Mouse (Mus musculus) lung, adult 2 months (tissue): ENCODE data around the gene Mrpl53. TPM values are rescaled to one million over a fixed set of nuclear protein-coding genes. Genes with fewer than 3 reads are reported as not detected.
A peak's percentile ranks its signal among the peaks of the same experiment; 100 is the strongest.

Experiments used
- DNase-seq: peaks from one replicate; pipeline ENCODE4 v3.0.0; 2022
- H3K4me1 ChIP-seq: fragments of 200-500 bp; 2 replicates; pipeline ENCODE4 v1.6.1; 2011; ENCODE audit warnings: low read length; ENCODE audit not compliant: control insufficient read depth, insufficient read depth
- H3K4me3 ChIP-seq: fragments of 200-500 bp; replicated peaks from 2 replicates; pipeline ENCODE3; 2011; ENCODE audit warnings: low read depth, mild to moderate bottlenecking, control low read depth, low read length; ENCODE audit errors: extremely low read depth
- CTCF ChIP-seq: fragments of 200-500 bp; IDR thresholded peaks from 2 replicates; pipeline ENCODE4 v1.5.1; 2011; ENCODE audit warnings: mild to moderate bottlenecking, low read length, control low read depth; ENCODE audit not compliant: insufficient read depth
- POLR2A ChIP-seq: fragments of 200-500 bp; IDR thresholded peaks from 2 replicates; pipeline ENCODE4 v1.6.1; 2011; ENCODE audit warnings: low read depth, mild to moderate bottlenecking, control low read depth, low read length, borderline replicate concordance; ENCODE audit errors: extremely low read depth
- WGBS: fragments of 180-500 bp; shearing (Covaris S2); methylation state at CpG from one replicate; pipeline ENCODE4 v1.1.7; 2018; 5-methylcytosine and 5-hydroxymethylcytosine counted together
- polyA plus RNA-seq: library from polyadenylated mRNA; depleted of rRNA; stranded (reverse); fragments of >200 nt; gene quantifications from 2 replicates; pipeline ENCODE4 v1.2.3, GENCODE M21; 2012

Gene Mrpl53
- polyA plus RNA-seq, 1 experiment, result 60.3 TPM

DNA sequence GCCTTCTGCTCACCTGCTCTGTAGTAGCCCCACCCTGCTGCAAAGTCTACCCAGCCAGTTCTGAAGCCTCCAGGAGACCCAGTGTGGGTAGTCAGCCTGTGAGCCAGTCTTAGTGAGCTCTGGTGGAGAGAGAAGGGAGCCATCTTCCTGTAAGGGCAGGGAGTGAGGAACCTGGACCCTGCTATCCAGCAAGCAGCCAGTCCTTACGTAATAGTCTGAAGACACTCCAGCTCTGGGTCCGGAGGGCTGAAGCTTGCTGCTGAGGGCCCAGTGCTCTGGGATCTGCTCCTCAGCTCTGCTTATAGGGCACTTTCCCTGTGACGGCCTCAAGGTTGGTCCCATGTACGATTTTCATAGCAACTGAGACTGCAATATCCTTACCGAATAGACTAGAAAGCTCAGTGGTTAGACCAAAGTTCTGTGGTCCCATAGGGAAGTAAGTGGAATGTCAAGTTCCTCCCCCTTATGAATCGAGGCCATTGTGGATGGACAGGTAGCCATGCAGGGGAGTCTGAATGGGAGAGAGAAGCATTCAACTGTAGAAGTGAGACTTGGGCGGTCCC, 26.2 kb downstream of the Mrpl53 start, which contains the start of gene Rtkn:
Gene Rtkn (plus strand): TSS at position 513 of the 563 bp plus-strand sequence.
- peak; percentile 33 for DNase-seq
- Histone ChIP-seq H3K4me3 (peak within 1 kb of the TSS; percentile 62), H3K4me1 (peaks cover 9% of the 10 kb centered on the region)
- TF ChIP-seq POLR2A, result no peak
- no peak for TF ChIP-seq CTCF
- WGBS, result 59% methylated on average over 7 of the region's 7 CpGs

DNA sequence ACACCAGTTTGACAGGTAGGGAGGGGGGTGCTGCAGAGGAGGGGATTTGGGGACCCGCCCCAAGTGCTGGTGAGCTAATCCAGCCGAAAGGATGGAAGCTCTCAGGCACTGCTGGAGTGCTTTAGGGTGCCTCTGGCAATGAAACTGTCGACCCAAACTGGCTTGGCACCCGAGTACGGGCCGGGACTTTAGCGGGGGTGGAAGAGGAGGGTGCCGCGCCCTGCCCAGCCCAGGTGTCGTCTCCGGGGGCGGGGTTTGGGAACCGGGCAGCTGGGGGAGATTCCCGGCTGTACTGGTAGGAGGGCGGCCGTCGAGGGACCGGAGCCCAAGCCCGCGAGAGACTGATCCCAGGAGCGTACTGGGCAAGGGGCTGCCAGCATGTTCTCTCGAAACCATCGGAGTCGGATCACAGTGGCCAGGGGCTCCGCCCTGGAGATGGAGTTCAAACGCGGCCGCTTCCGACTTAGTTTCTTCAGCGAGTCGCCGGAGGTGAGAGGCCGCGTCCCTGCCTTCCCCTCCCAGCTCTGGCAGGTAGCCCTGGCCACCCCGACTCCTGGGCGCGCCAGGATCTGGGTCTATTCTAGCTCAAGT, 26.8 kb downstream of the Mrpl53 start:
- Histone ChIP-seq H3K4me1 (peaks cover 9% of the 10 kb centered on the region), H3K4me3 (peak overlapping the region; percentile 62)
- peak; percentile 72 for DNase-seq
- peak; percentile 67; the same call in 1 of the 2 replicates for TF ChIP-seq POLR2A
- TF ChIP-seq CTCF, result no peak
- 10% methylated on average over 37 of the region's 37 CpGs for WGBS

DNA sequence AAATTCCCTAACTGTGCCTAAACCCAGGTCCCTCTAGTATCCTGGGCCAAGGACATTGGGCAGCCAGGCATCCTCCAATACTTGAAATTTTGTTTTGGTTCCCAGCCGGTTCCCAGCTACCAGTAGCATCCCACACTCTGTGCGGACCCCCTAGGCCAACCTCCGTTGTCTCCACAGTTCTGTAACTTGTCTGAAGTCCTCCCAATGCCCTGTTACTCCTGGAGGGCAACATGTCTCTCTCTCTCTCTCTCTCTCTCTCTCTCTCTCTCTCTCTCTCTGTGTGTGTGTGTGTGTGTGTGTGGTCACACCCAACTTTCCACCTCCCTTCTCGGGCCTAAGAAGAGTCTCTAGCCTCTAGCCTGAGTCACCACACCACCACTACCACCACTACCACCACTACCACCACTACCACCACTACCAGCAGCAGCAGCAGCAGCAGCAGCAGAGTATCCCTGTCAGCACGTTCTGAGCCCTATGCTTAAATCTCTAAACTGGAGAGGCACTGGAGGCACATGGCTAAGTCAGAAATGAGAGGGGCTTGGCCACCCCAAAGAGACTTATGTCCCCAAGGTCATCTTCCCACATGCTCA, 27.5 kb downstream of the Mrpl53 start:
- peaks cover 9% of the 10 kb centered on the region for H3K4me1 ChIP-seq
- DNase-seq, result no peak
- H3K4me3 ChIP-seq, result peak overlapping the region; percentile 62
- no peak for TF ChIP-seq POLR2A
- no peak for TF ChIP-seq CTCF
- 25% methylated on average over 5 of the region's 5 CpGs for WGBS

DNA sequence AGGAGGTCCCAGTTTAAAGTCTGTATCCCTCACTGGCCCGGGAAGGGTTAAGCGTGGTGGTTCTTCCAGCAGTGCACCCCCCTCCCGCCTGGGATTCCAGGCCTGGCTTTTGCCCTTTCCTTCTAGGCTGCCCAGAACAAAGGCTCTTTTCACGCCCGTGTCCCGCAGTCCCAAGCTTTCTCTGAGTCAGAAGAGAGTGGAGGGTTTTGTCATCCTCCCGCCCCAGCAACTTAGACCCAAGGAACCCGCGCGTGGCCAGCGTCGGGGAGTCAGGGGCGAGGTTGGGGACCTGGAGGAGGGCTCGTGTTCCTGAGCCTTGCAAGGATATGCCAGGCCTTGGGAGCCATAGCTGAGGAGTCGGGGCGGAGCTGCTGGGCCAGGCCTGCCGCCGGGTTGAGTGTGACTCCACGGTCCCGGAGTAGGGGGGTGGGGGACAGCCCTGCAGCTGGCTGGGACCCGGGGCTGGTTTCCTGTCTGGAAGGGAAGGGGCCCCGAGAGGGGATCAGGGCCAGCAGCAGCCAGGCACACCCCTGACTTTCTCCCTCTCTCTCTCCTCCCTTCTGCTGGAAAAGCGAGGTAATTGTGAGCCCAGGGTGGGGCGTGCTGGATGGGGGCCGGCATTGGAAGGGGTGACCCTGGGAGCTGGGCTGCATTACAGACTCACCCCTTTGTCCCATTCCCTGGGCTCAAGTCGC, 28.2 kb downstream of the Mrpl53 start:
- under 1% methylated on average over 26 of the region's 26 CpGs for WGBS
- H3K4me1 ChIP-seq, result peaks cover 9% of the 10 kb centered on the region
- peak; percentile 69 for DNase-seq
- H3K4me3 ChIP-seq, result peak overlapping the region; percentile 62
- TF ChIP-seq CTCF, result no peak
- TF ChIP-seq POLR2A, result no peak

DNA sequence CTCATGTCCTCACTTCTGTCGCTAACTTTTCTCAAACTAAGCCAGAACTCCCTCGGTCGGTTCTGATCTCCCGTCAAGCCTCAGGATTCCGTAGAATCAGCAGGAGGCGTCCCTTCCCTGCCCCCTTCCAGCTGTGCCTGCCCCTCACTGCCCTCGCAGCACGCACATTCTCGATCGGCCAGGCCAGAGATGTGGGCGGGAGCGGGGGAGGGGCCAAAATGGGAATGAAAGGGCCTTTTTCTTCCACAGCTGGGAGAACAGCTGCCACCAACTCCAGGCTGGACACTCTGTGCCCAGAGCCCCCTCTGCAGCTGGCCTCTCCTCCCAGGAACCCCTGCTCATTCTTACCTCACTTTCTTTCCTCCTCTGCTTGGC, 28.7 kb downstream of the Mrpl53 start:
- H3K4me3 ChIP-seq, result peak overlapping the region; percentile 62
- peak; percentile 72; the same call in 1 of the 2 replicates for TF ChIP-seq POLR2A
- TF ChIP-seq CTCF, result no peak
- WGBS, result 1% methylated on average over 12 of the region's 12 CpGs
- H3K4me1 ChIP-seq, result peaks cover 9% of the 10 kb centered on the region
- DNase-seq, result peak; percentile 84

DNA sequence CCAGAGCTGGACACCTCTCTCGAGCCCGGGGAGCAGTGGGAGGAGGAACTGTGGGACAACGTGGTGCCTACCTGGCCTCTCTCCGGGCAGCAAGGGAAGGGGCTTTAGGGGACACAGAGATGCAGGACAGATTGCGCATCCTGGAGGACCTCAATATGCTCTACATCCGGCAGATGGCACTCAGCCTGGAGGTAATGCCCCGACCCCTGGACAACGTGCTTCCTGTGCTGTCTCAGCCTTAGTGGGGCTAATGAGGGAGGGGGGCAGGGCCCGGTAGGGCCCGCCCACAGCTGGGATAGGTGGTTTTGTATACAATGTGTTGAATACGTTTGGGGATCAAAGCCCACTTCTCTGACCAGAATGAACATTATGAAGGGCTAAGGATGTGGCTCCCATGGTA, 29.2 kb downstream of the Mrpl53 start:
- DNase-seq, result no peak
- TF ChIP-seq POLR2A (no peak), CTCF (no peak)
- peaks cover 9% of the 10 kb centered on the region for H3K4me1 ChIP-seq
- 3% methylated on average over 11 of the region's 11 CpGs for WGBS
- peak overlapping the region; percentile 62 for H3K4me3 ChIP-seq

DNA sequence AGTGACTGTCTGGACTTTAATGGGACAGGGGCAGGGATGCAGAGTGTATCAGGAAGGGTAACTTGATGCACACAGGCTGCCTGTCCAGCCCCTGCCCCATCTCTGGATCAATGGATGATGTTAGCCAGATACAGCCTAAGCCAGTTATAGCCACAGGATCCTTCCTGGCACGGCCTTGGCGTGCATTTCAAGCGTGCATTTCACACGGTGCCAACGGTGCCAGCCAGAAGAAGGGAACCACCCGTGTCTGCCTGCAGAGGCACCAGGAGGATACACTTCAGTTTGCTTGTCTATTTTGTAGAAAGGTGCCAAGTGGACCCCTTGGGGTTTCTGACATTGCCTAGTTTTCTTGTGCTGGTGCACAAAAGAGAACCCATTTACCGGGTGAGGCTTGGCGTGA, 31.2 kb downstream of the Mrpl53 start:
- 88% methylated on average over 8 of the region's 8 CpGs for WGBS
- no peak for TF ChIP-seq POLR2A
- no peak for TF ChIP-seq CTCF
- DNase-seq, result no peak
- no peak overlapping the region for H3K4me3 ChIP-seq
- peaks cover 9% of the 10 kb centered on the region for H3K4me1 ChIP-seq

DNA sequence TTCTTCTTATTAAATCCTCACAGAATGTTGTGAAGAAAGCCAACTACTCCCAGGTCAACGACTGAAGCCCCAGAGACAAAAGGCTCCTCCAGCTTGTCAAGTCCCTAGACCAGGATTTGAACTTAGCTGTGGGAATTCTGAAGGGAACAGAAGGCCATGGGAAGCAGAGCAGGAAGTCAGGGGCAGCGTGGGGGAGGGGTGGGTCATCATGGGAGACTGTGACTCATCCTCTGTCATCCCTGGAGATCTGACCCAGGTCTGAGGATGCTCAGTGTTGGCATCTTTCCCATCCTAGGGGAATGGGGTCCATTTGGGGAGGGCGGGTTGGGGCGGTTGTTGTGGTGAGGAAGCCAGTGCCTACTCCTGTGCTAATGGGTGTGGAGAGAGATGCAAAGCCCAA, 32.8 kb downstream of the Mrpl53 start:
- WGBS, result 53% methylated on average over 4 of the region's 4 CpGs
- TF ChIP-seq POLR2A (no peak), CTCF (no peak)
- no peak overlapping the region for H3K4me3 ChIP-seq
- peaks cover 7% of the 10 kb centered on the region for H3K4me1 ChIP-seq
- DNase-seq, result no peak

DNA sequence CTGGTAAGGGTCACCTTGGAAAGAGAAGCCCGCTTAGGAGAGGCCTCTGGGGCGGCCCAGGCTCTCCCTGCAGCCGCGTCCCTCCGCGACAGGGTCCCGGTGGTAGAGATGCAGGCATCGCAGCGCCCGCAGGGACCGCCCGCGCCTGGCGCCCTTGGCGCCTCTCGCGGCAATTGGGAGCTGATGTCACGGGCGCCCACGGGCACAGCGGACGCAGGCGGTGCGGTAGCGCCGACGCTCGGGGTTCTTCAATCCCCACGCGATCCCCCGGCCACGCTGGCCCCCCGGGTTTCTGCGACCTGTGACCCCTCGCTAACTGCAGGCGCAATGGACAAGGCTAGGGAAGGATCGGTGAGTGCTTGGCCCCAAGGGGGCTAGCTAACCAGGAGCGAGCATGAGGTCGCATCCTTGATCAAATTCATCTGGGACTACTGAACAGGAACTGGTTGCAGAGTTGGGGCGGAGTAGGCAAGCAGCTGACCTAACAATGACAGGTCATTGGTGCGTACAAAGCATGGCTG, 33.4 kb downstream of the Mrpl53 start:
- no peak for DNase-seq
- TF ChIP-seq CTCF, result no peak
- TF ChIP-seq POLR2A, result no peak
- H3K4me3 ChIP-seq, result no peak overlapping the region
- peaks cover 7% of the 10 kb centered on the region for H3K4me1 ChIP-seq
- WGBS, result 25% methylated on average over 41 of the region's 41 CpGs
